Mouse (Mus musculus): ENCODE data around the gene Plbd2.
"Not testable (repeated sequence)": the region's sequence is repeated elsewhere in the genome, so short reads cannot be mapped to it uniquely, and the experiment has no call there.

Gene Plbd2

DNA sequence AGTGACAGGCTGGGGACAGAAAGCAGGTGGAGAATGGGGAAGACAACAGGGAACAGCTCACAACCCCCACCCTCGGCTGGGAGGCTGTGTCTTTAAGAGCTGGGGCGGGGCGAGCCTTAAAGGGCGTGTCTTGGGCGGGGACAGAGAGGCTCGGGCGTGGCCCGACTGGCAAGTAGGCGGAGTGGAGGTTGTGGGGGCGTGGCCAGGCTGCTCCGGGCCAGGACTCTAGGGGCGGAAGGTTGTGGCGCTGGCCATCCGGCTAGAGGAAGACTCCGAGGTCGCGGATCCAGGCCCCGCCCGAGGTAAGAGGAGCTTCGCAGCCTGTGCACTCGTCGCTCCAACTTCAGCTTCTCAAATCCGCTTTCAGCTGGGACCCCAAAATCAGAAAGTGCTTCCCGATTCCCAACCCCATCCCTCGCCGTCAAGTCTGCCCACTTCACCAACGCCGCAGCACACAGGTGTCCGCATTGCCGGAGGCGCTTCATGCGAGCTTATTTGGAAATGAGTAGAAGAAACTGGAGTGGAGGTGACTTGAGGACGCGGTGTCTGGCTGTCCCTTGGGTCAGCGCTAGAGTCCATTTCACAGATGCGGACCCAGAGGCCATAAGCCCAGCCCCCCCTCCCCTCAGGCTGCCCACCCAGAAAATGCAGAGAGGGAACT is 7.7 kb upstream of the Plbd2 start, which contains the start of gene Slc8b1:
Gene Slc8b1, plus strand, starts transcription at position 187 of the 661 bp plus-strand sequence.
- peak; percentile 97 for DNase-seq

DNA sequence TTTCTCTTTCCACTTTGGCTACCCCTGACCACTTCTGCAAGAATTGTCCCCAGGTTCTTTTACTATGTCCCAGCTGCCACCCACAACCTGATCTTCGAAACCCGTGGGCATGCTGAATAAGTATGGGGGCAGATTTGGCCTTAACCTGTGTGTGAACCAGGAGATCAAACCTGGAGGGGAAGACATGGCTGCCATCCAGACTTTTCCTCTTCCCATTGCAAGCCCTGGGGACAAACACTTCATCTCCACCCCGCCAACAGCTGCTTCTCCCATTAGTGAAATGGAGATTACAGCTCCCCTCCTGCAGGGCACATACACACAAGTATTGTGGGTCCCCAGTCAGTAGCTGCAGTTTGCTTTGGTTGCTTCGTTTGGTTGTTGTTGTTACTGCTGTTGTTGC is 3.9 kb upstream of the Plbd2 start:
- no peak for DNase-seq

DNA sequence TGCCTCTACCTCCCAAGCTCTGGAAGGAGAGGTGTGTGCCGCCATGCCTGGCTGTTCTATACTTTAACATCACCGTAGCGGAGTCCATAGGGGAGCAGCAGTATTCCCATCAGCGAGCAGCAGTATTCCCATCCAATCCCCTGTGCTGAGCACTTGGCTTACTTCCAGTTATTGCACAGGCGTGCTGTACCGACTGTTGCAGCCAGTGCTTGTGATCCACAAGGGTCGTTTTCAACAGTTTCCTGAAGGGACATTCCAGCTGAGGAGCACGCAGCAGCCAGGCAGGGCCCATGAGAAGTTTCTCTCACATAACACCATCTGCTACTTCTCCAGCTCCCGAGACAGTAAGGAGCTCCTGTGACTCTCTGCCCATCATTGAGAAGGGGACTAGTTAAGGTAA is 3.1 kb upstream of the Plbd2 start:
- no peak for DNase-seq

DNA sequence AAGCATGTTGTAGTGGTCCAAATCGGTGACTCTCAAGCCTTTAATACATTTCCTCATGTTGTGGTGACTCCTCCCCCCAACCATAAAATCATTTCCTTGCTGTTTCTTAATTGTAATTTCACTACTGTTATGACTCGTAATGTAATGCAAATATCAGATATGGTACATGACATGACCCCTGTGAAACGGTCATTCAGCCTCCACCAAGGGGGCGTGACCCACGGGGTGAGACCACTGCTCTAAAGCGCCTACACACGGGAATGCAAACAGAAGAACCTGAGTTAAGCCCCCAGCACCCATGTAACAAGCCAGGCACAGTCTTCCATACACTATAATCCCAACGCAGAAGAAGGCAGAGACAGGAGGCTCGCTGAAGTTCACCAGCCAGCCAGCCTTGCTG is 2.4 kb upstream of the Plbd2 start:
- DNase-seq, result no peak

DNA sequence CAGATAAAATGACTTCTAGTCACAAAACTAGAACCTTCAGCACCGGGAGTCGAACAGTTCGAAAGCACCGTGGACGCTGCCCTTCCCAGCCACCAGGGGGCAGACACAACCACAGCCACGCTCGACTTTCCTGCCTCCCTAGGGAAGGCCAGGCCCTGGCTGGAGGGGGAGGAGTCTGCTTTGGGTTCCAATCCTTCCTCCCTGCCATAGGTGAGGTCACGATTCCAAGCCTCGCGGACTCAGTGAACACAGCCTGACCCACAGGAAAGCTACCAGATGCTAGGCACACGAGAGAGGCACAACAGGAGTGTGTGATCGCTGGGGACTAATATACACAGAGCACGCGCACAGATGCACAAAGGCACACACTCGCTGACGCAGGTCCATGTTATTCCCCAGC is 1.9 kb upstream of the Plbd2 start:
- DNase-seq, result peak; percentile 87

DNA sequence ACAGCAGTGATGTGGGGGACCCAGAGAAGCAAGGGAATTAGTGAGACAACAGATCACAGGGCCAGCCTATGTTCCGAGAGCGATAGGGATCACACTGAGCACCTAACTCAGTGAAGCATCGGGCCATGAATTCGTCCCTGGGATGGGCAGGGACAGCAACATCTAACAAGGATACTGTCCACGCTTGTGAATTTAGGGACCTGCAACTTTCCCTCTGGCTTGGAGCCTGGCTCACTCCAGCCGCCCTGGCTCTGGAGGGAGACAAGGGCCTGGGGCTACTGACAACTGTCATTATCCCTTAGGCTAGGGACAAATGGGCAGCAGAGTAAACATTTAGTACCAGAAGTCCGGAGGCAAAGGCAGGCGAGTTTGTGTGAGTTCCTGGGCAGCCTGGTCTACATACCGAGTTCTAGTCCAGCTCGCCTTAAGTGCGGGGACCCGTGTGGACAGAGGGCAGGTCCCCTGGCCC is 716 bp downstream of the Plbd2 start:
- no peak for DNase-seq

DNA sequence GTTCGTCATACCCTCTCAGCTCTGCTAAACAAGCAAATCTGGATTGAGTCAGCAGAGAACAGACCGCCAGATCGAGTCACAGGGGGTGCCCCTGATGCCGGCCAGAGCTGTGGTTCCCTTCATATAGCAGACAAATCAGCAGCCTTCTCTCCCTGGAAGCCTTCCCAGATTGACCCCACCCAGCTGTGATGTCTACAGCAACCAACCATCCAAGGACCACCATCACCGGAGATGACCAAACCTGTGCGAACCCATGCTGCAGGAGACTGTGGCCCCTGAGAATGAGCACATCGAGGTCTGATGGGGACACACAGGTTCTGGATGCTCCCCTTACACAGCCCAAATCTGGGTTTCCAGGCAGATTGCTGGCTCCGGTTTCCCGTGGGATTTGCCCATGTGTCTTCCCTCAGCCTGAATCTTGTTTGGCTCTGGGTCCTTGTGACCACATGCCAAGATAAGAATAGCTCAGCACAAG is 1.2 kb downstream of the Plbd2 start:
- no peak for DNase-seq

DNA sequence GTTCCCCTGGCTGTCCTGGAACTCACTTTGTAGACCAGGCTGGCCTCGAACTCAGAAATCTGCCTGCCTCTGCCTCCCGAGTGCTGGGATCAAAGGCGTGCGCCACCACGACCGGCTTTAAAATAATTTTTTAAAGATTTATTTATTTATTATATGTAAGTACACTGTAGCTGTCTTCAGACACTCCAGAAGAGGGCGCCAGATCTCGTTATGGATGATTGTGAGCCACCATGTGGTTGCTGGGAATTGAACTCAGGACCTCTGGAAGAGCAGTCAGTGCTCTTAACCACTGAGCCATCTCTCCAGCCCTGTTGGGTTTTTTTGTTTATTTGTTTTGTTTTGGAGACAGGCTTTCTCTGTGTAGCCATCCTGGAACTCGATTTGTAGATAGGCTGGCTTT is 2.8 kb downstream of the Plbd2 start:
- DNase-seq, result not testable (repeated sequence)

DNA sequence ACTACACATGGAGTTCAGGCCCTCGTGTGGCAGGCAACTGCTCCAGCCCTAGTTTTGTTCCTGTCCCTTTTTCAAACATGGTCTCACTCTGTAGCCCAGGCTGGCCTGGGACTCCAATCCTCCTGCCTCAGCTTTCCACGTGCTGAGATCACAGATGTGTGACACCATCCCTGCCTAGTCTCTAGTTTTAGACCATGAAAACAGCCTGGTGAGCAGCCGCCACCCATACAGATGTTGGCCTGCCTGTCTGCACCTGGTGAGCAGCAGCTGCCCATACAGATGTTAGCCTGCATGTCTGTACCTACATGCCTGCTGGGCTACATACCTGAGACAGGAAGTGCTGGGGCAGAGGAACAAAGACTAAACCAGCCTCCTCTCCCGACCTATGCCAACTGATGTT is 4.2 kb downstream of the Plbd2 start:
- no peak for DNase-seq

DNA sequence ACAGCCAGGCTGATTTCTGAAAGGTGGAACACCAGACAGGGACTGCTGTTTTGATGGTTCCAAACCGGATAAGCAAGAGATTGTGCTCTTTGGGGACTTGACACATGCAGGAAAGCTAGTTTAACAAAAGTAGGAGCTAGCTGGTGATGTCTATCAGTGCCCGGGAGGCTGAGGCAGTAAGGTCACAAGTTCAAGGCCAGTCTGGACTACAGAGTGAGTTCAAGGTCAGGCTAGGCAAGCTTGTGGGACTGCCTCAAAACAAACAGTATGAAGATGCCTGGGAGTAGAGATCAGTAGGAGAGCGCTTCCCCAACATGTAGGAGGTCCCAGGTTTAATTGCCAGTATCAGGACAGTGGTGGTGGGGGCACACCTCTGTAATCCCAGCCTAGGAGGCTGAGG is 6.4 kb downstream of the Plbd2 start:
- no peak for DNase-seq

DNA sequence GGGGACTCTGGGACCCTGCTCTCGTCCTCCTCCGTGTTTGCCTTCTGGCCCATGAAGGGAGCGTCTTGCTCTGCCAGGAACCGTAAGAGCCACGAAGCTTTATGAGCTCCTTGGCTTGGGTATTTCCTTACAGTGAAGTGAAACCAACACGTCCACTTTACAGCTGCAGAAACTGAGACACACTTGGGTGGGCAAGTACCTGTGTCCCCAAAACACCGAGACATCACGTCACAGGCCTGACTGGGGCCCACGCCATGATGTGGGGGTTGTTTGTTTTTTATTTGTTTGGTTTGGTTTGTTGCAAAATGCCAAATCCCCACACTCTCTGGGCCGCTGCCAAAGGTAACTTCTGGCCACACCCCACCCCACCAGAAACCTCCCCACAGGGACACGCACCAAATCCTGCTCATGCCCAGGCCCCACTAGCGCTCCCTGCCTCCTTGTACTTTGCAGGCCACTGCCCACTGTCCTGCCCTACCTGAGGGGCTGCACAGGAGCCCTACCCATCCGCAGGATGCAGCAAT is 7.7 kb downstream of the Plbd2 start:
- no peak for DNase-seq

DNA sequence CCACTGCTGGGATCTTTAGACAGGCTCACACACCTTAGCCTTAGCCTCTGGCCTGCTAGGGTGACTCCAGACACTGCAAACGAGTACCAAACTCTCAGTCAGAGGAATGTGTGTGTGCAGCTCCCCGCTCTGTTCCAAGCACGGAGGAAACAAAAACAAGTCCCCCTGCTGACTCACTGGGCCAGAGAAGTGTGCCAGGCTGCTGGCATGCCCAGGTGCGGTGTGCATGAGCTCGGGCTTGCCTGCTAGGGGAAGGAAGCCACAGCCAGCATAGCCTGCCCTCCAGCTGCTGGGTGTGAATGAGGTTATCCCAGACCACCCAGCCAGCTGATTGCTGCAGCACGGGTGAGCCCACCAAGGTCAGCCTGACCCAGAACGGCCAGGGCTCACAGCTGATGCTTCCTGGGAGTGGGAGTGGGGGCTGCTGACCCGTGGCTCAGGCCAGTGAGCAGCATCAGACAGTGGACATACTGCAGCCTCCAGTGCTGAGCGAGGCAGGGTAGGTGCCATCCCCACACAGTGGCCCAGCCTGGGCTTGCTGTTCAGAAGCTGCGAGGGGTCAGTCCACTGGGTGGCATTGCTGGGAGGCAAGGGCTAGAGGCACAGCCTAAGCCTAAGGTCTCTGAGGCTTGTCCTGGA is 8.2 kb downstream of the Plbd2 start:
- DNase-seq, result no peak

DNA sequence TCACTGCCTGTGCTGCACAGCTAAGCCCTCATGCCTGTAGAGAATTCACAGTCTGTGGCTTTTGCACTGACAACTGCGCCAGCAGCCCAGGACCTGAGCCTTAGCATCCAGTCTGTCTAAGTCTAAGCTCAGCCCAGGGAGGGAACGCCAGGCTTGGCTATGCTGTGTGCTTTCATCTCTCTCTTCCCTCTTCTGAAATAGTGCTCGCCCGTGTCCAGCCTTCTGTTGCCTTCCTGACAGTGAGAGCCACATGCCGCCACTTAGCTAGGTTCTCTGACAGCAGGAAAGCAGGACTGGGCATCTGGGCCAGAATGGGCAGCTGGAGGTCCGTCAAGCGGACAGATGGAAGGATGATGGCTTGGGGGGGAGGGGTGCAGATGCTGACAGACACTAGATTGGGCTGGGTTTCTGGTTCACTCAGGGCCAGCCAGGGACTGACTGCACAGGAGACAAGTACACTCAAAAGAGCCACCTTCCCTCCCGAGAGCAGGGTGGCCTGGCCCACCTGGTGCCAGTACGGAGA is 9.5 kb downstream of the Plbd2 start:
- no peak for DNase-seq

DNA sequence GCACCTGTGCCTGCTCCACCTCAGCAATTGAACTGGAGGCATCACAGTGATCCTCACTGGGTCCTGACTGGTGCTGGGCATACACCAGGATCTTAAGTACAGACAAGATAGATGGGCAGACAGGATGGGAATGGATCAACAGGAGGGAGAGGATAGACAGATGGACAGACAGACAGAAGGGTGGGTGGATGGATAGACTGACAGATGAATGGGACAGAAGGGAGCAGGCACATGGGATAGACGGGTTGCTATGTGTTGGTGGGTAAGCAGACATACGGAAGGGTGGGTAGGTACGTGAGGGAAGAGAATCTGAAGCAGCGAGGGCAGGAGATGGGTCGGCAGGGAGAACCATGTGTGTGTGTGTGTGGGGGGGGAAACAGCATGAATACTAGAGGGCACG is 10.0 kb downstream of the Plbd2 start:
- DNase-seq, result no peak

DNA sequence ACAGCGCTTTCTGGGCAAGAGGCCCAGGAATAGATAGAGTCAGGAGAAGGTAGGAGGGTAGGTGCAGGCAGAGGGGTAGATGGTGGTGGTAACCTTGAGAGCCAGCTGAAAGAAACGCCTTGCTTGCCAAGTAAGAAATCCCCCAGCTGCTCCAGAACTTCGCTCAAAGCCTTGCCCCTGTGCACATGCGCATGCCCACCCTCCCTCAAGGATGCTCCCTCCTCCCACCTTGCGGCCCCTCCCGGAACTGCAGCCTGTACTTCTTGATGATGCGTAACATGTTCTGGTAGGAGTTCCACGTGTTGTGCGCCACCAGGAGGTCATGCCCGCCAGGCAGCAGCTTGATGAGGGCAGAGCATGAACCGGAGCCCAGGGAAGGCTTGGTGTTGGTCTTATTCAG is 11.0 kb downstream of the Plbd2 start:
- peak; percentile 48 for DNase-seq

DNA sequence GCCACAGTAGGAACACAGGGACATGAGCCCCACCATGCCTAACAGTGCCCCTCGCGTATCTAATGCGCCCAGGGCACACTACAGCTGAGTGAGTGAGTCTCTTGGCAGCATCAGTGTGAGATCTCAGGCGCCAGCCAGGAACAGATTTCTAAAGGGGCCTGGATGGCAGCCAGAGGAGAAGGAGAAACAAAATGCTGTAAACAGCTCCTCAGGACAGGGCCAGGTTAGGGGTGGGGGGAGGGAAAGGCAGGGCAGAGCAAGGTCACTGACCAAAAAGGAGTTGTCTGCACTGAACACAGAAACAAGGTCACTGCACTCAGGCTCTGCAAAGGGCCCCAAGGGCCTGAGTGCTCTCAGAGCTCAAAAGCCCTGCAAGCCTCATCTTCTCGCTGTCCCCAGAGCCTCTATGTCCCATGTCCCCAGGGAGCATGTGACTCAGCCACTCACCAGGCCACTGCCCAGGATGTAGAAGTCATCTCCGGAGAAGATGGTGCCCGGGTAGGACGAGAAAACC is 12.7 kb downstream of the Plbd2 start:
- no peak for DNase-seq

DNA sequence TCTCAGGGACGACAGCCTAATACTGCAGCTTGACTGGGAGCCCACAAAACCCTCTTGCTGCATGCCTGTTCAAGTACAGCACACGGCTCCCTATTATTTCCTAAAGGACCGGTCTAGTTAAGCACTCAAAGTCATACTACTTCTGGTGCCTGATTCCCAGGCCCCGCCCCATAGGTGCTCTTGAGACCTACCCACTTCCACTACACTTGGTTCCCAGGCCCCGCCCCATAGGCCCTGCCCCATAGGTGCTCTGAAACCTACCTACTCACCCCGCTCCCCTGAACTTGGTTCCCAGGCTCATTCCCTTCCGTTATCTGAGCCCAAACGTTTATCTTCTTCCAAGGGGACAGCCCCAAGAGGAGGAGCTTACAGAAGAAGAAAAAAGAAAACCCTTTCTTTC is 15.6 kb downstream of the Plbd2 start:
- DNase-seq, result no peak

DNA sequence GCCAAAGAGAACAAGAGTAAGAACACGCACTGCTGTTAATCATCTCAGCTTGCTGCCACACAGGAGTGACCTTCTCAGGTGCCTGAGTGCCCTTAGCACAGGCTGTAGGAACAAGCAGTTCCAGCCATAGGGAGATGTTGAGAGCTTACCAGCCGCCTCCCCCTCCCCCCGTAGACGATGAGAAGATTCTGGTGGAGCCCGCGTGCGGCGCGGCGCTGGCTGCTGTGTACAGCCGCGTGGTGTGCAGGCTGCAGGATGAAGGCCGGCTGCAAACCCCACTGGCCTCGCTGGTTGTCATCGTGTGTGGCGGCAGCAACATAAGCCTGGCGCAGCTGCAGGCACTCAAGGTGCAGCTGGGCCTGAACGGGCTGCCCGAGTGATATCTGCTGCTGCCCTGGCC is 20.0 kb downstream of the Plbd2 start:
- DNase-seq, result no peak

DNA sequence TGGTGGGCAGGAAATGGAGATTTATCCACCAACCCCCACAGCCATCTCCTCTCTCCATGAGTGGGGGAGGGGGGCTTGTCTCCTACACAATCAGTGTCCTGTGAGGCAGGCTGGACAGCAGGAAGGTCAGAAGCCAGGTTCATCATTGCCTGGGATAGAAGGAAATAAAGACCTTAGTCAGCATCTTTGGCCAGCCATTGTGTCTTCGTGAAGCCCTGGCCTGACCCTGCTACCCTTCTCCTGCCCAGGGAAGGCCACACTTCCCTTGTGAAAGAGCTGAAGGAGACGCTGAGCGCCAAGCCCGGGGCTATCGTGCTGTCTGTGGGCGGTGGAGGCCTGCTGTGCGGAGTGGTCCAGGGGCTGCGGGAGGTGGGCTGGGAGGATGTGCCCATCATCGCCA is 22.2 kb downstream of the Plbd2 start:
- DNase-seq, result no peak

DNA sequence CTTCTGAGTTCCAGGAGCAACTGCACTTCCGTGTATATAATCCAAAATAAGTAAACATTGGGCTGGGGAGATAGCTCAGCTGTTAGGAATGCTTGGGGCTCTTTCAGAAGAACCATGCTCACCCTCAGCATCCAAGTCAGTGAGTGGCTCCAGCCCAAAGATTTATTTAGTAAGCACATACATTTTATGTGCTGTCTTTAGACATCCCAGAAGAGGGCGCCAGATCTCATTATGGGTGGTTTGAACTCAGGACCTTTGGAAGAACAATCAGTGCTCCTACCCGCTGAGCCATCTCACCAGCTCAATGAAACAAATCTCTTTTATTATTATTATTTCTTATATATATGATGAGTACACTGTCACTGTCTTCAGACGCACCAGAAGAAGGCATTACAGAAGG is 23.9 kb downstream of the Plbd2 start:
- DNase-seq, result no peak

DNA sequence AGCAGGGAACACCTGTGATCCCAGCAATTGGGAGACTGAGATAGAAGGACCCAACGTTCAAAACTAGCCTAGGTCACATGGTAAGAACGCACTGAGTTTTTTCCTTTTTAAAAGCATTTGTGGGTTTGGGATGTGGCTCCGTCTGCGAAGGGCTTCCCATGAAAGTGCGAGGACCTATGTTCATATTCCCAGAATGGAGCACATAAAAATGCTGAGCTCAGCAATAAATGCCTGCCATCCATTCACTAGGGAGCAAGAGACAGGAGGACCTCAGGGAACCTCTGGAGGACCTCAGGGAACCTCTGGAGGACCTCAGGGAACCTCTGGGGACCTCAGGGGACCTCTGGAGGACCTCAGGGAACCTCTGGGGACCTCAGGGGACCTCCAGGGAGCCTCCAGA is 25.4 kb downstream of the Plbd2 start:
- no peak for DNase-seq

DNA sequence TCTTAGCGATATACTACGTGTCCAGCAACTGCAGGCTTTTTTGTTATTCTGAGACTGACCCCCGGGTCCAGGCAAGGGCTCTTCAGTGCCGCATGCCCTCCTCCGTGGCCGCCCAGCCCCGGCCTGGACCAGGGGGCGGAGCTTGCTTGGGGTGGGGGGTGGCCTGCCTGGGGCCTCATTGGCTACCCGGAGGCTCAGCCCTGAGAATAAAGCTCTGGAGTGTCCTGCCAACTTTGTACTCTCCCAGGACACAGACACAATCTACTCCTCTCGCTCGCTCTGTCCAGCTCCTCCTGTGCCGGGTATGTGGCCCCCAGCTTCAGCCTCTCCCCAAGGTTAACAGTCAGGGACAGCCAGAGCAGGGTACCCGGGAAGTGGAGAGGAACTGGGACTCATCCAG is 27.1 kb downstream of the Plbd2 start, which contains the start of gene Sds:
Gene Sds, plus strand, starts transcription at position 231 of the 400 bp plus-strand sequence.
- peak; percentile 22 for DNase-seq

DNA sequence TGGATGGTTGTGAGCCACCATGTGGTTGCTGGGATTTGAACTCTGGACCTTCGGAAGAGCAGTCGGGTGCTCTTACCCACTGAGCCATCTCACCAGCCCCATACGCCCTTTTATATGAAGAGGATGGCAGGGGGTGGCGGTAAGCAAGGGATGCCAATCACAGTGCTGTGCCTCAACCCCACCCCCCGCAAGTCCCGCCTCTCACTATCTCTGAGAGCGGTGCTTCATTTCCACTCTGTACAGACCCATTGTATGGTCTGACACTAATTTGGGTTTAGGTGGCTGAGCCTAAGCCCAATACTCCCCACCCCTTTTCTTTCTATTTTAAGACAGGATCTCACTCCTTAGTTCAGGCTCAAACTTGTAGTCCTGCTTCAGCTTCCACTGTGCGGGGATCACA is 27.6 kb downstream of the Plbd2 start:
- no peak for DNase-seq

DNA sequence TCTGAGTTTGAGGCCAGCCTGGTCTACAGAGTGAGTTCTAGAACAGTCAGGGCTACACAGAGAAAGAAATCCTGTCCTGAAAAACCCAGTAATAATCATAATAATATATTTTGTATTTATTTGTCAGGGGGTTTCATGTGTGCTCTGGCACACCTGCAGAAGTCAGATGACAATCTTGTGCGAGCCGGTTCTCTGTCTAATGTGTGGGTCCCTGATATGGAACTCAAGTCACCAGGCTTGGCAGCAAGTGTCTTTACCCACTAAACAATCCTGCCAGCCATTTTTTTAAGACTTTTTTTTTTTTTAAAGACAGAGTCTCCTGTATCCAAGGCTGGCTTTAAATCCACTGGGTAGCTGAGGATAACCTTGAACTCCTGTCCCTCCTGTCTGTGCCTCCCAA is 30.1 kb downstream of the Plbd2 start:
- no peak for DNase-seq
